Mouse (Mus musculus) cerebellum, adult 9-11 months (tissue): Measurements from ENCODE around the gene Cdca4.
A peak's percentile ranks its signal among the peaks of the same experiment; 100 is the strongest.

Source experiments
- DNase-seq: peaks from one replicate; pipeline ENCODE4 v3.0.0; 2022

Cdca4 gene

DNA sequence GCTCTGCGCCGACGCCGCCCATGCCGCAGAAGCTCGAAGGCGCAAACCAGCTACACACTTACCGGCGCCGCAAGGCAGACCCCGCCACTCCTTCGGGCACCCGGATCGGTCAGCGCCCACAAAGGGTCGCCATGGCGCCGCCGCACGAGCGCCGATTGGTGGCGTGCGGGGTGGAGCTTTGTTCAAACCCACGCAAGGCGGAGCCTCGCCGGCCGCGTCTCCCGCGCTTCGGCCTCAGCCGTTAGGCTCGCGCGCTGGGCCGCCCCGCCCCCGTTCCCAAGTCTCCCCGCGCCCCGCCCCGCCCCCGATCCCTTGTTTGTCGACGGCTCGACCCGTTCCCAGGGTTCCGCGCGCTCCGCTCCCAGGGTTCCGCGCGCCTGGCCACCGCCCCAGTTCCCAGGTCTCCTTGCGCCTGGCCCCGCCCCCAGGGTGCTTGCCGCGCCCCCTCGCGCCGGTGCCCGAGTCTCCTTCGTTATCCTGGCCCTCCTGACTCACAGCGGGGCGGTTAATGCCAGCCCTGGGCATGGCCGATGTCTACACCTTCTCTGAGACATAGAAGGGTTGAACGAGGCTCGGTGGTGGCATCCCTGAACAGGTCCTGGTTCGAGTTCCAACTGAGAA is at the start of gene Cdca4:
Cdca4 (minus strand) TSS at position 180 of the 621 bp plus-strand sequence.
- peak; percentile 98 for DNase-seq

- no peak for DNase-seq
These were observed 48.4 kb upstream of the Cdca4 start for GRCm38 (mm10) chr12:112877607-112878020.

DNA sequence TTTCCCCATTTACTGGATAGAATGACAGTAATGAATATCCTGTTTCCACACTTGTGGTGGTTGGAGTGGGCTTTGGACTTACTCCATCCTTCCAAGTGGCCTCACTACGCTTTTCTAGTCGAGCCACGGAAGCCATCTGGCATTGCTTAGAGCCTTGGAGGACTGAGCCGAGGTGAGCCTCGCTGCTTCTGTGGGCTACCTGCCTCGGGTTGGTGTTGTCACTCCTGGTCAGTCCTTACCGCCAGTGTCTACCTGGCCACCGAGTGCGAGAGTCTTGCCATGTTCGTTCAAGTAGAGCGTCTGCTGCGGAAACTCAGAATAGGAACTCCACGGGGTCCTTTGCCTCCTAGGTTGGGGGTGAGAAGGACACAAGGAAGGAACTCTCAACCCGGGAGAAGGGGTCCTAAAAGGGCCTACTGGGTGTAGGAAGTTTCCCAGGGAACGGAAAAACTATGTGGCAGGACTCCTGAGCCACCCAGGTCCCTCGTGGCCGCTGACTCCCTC is 47.9 kb upstream of the Cdca4 start:
- DNase-seq, result no peak

GRCm38 (mm10) chr12:112876332-112877072 is 47.3 kb upstream of the Cdca4 start:
- DNase-seq, result no peak

GRCm38 (mm10) chr12:112875225-112876013 is 46.2 kb upstream of the Cdca4 start:
- peak; percentile 83 for DNase-seq

DNA sequence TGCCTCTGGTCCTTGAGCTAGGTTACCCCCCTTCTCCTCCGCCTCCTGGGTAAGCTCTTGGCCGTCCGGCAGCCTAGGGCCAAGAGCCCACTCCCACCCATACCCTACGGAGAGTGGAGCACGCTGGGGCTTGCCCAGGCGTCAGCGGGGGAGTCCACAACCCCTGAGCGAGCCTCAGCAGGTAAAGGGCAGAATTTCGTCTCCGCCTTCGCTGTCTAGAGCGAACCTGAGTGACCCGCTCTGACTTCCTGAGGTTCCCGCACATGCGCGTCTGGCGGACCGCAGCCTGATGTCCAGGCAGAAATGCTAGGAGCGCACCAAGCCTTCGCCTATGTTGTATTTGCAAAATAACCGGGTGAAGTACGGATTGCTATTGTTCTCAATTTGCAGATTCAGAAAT is 45.0 kb upstream of the Cdca4 start:
- no peak for DNase-seq

DNA sequence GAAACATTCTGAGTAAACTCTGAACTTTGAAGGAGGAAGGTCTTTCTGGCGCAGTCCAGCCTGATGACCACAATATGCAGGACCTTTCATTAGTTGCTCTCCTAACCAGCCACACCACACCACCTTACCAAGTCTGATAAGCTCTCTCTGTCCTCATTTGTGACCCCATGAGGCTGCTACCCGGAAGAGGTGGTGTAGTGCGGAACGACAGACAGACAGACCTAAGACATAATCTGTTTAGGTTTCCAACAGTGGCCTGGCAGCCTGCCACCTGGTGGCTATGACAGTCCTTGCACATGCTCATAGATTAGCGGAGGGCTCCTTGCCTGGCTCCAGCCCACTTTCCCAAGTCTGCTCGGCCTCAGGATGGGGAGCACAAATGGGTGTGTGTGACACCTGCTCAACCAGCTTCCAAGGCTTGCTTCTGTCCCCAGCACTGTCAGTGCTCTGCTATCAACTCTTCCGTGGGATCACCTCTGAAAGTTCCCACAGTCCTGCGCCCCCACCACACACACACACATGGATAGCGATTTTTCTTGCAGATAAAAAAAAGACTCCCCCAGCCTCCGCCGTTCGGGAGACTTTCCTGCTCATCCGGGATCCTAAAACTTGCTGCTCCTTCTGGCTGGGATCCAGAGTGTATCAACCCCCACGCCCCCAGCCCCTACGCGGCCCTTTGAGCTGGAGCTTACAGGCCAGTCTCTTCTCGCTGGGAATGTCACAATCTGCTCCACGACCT is 44.4 kb upstream of the Cdca4 start:
- no peak for DNase-seq

GRCm38 (mm10) chr12:112872991-112873390 is 43.8 kb upstream of the Cdca4 start:
- DNase-seq, result no peak

- no peak for DNase-seq
These were observed 42.0 kb upstream of the Cdca4 start for GRCm38 (mm10) chr12:112871272-112871671.

- no peak for DNase-seq
These were observed 41.6 kb upstream of the Cdca4 start for GRCm38 (mm10) chr12:112870775-112871174.

GRCm38 (mm10) chr12:112869783-112870204 is 40.6 kb upstream of the Cdca4 start:
- DNase-seq, result no peak

- no peak for DNase-seq
These were observed 39.2 kb upstream of the Cdca4 start, which contains the start of gene Gpr132 for GRCm38 (mm10) chr12:112868178-112869087. Gpr132 (minus strand) TSS chr12:112868228.

DNA sequence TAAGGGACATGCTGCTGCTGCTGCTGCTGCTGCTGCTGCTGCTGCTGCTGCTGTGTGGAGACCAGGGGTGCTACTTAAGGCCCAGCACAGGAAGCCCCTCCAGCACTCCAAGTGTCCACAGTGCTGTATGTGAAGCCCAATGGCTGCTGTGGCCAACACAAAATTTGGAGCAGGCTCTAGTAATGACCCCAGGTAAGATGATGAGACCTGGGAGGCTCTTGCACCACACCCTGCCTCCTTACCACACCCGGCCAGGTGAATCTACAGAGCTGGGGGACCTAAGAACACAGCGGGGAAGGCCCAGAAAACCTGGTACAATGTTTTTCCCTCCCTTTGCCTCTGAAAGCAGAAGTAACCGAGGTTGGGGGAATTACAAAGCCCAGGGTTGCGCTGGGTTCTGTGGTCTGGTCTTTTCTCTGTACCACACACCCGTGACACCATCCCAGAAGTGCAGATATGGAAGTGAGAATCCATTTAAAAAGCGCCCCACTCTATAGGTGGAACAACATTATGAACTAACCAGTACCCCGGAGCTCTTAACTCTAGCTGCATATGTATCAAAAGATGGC is 38.0 kb upstream of the Cdca4 start:
- no peak for DNase-seq

GRCm38 (mm10) chr12:112866467-112867080 is 37.4 kb upstream of the Cdca4 start:
- peak; percentile 34 for DNase-seq

GRCm38 (mm10) chr12:112864804-112865203 is 35.6 kb upstream of the Cdca4 start:
- no peak for DNase-seq

DNA sequence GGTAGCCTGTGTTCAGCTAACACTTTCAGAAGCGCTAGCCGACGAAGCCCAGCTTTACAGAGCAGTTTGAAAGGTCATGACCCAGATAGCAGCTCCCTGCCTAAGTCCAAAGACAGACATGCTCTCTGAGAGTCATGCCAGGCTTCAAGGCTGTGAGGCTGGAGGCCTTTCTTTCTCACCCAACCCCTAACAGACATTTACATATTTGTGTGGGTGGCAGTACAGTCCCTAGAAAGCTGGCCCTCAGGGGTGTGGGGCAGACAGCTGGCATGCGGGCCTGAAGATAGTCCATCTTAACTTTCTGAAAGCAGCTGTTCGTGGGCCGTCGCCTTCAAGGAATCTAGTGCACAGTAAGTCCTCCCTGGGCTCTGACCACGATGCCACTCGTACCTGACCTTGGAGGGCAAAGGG is 32.7 kb upstream of the Cdca4 start:
- DNase-seq, result no peak

GRCm38 (mm10) chr12:112860765-112861164 is 31.5 kb upstream of the Cdca4 start:
- DNase-seq, result no peak

DNA sequence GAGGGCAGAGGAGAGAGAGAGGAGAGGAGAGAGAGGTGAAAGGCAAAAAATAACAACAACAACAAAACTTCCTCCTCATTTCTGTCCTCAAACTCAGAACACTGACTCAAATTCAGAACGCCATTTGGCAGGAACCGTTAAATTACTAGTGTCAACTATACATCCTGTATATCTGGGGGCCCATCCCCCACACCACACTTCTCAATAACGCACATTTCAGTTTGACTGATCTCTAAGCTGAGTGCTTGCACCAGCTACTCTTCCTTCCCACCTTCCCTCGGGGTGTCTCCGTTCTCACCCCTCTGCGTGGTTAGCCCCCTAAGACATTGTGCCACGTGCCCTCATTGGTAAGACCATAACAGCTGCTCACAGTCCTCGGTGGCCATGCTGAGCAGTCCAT is 30.7 kb upstream of the Cdca4 start:
- DNase-seq, result no peak

- DNase-seq, result no peak
These were observed 29.5 kb upstream of the Cdca4 start for GRCm38 (mm10) chr12:112858581-112859336.
